Mouse (Mus musculus) frontal cortex, postnatal 14 days (tissue): ENCODE results near the gene Trpm1.

Experiments used
- DNase-seq, 2 experiments: peaks; one replicate each; pipeline ENCODE4 v3.0.0; 2022; ENCODE audit warnings: low spot score in 2 of 2

Trpm1 gene

GRCm38 (mm10) chr7:64163890-64164289, 10.3 kb downstream of the Trpm1 start:
- no peak for DNase-seq

GRCm38 (mm10) chr7:64164997-64165396, 11.4 kb downstream of the Trpm1 start:
- no peak for DNase-seq

- no peak for DNase-seq
These were observed 12.4 kb downstream of the Trpm1 start for GRCm38 (mm10) chr7:64166025-64166424.

- no peak for DNase-seq
These were observed 13.1 kb downstream of the Trpm1 start for GRCm38 (mm10) chr7:64166724-64167123.

GRCm38 (mm10) chr7:64179310-64179709, 25.7 kb downstream of the Trpm1 start:
- no peak for DNase-seq

GRCm38 (mm10) chr7:64185203-64185931, 31.7 kb downstream of the Trpm1 start:
- DNase-seq: no peak

- no peak for DNase-seq
These were observed 32.3 kb downstream of the Trpm1 start for GRCm38 (mm10) chr7:64185932-64186312.

GRCm38 (mm10) chr7:64192261-64192943, 38.8 kb downstream of the Trpm1 start:
- peak; percentile 15 to 18 for DNase-seq

GRCm38 (mm10) chr7:64193476-64193875, 39.8 kb downstream of the Trpm1 start:
- DNase-seq: no peak

- DNase-seq: no peak
These were observed 42.5 kb downstream of the Trpm1 start for GRCm38 (mm10) chr7:64196114-64196513.

GRCm38 (mm10) chr7:64208700-64209099, 55.1 kb downstream of the Trpm1 start:
- DNase-seq: no peak

GRCm38 (mm10) chr7:64212870-64213269, 59.2 kb downstream of the Trpm1 start:
- no peak for DNase-seq

- no peak for DNase-seq
These were observed 60.4 kb downstream of the Trpm1 start for GRCm38 (mm10) chr7:64214066-64214465.

- no peak for DNase-seq
These were observed 62.0 kb downstream of the Trpm1 start for GRCm38 (mm10) chr7:64215613-64216012.

GRCm38 (mm10) chr7:64217428-64217827, 63.8 kb downstream of the Trpm1 start:
- DNase-seq: no peak

GRCm38 (mm10) chr7:64219765-64220164, 66.1 kb downstream of the Trpm1 start:
- DNase-seq: no peak

- DNase-seq: no peak
These were observed 69.6 kb downstream of the Trpm1 start for GRCm38 (mm10) chr7:64223215-64223614.

GRCm38 (mm10) chr7:64226339-64227194, 72.9 kb downstream of the Trpm1 start:
- DNase-seq: no peak

- DNase-seq: no peak
These were observed 74.0 kb downstream of the Trpm1 start for GRCm38 (mm10) chr7:64227586-64227985.

GRCm38 (mm10) chr7:64228300-64228699, 74.7 kb downstream of the Trpm1 start:
- DNase-seq: no peak

GRCm38 (mm10) chr7:64229911-64230310, 76.3 kb downstream of the Trpm1 start:
- no peak for DNase-seq

GRCm38 (mm10) chr7:64231001-64231400, 77.4 kb downstream of the Trpm1 start:
- DNase-seq: no peak
